Mouse (Mus musculus): Measurements from ENCODE around the gene Mup10. TPM values are rescaled to one million over a fixed set of nuclear protein-coding genes. Genes with fewer than 3 reads are reported as not detected.
"Not testable (repeated sequence)": the region's sequence is repeated elsewhere in the genome, so short reads cannot be mapped to it uniquely, and the experiment has no call there.

Mup10 gene
- polyA plus RNA-seq (2015; fragmentation: Nextera tagmentation; extraction: Ambion mirVana), result not detected in 2 replicates

- ATAC-seq; H3K9ac ChIP-seq; H3K36me3 ChIP-seq (ENCODE audit: poor library complexity, severe bottlenecking); H3K27me3 ChIP-seq; H3K9me3 ChIP-seq (replicated peaks); H3K27ac ChIP-seq; H3K4me3 ChIP-seq; H3K4me1 ChIP-seq; H3K4me2 ChIP-seq: not testable (repeated sequence)
- 90% methylated on average over 2 of the region's 2 CpGs for WGBS
Measured at GRCm38 (mm10) chr4:60582099-60582498, at the start of gene Mup10. Gene Mup10 (minus strand): TSS chr4:60582199.

Other genes starting within 250 kb of the Mup10 start
- not detected in 2 replicates for gene Mup9, start 160.2 kb downstream of the Mup10 start, polyA plus RNA-seq (2015; fragmentation: Nextera tagmentation; extraction: Ambion mirVana)
- not detected in 2 replicates for gene Mup1, start 80.2 kb downstream of the Mup10 start, polyA plus RNA-seq (2015; fragmentation: Nextera tagmentation; extraction: Ambion mirVana)
- not detected in 2 replicates for gene Mup11, start 80.2 kb upstream of the Mup10 start, polyA plus RNA-seq (2015; fragmentation: Nextera tagmentation; extraction: Ambion mirVana)
- not detected in 2 replicates for gene Mup12, start 159.1 kb upstream of the Mup10 start, polyA plus RNA-seq (2015; fragmentation: Nextera tagmentation; extraction: Ambion mirVana)
- gene Mup22, start 239.3 kb upstream of the Mup10 start, polyA plus RNA-seq (2015; fragmentation: Nextera tagmentation; extraction: Ambion mirVana), result not detected in 2 replicates